10 mouse cellular contexts compared by ENCODE assay signal in the genomic region with DNA sequence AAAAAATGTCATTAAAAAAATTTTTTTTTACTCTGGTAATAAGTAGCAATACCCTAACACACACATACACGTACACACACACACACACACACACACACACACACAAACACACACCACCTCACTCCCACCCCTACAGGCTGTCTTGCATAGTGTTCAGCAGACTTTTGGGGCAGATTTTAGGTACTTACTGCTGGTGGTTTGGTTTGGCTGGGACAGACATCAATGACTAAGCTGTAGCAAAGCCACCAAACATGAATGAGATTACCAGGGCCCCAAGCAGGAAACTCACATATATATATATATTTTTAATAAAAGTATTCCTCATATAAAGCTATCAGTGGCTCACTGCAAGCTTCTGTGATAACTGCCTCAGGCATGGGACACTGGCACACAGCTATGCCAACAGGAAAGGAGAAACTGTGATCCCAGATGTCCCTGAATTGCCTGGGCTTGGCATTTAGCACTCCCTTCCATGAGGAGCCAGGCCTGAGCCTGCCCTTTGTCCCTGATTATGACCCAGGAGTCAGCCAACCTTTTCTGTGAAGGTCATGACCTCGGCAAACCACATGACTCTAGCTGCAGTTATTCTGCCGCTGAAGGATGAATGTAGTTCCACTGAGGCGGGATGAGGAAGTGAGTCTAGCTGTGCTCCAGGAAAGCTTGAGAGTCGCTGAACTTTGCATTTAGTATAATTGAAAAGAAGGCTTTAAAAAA. TPM values are rescaled to one million over a fixed set of nuclear protein-coding genes. Genes with fewer than 3 reads are reported as not detected.
DNase-seq lines count a peak whose midpoint lies in the region; ATAC-seq lines count a peak whose summit lies in the region.
"Had no signal": no experiment of that assay in that cellular context is flagged by ENCODE, and none has a peak within 500 bp of the region (broad histone marks: within the 10 kb centered on the region; RNA-seq: fewer than 3 reads in every experiment).

No protein-coding gene starts in this region.

- 31% methylated on average over 5 of the region's 5 CpGs for WGBS in liver, embryonic 12.5 days (ENCODE audit: insufficient replicate concordance)

- H3K27me3 ChIP-seq in liver, embryonic 12.5 days (replicated peaks): no peaks in the 10 kb centered on the region
- H3K27me3 ChIP-seq: heart, embryonic 15.5 days; liver, embryonic 15.5 days had no signal

- no peak overlapping the region for H3K4me2 ChIP-seq in liver, embryonic 12.5 days
- H3K4me2 ChIP-seq: heart, embryonic 15.5 days; liver, embryonic 15.5 days had no signal

- H3K4me3 ChIP-seq in liver, embryonic 12.5 days: no peak overlapping the region
- H3K4me3 ChIP-seq: heart, embryonic 15.5 days; liver, embryonic 15.5 days had no signal

- DNase-seq in adrenal gland, adult 2 months: peak; percentile 79
- DNase-seq in adrenal gland, postnatal 4 days (ENCODE audit: low spot score in 2 of 2): no peak
- DNase-seq in liver: peak; percentile 9
- DNase-seq in embryo, embryonic 9.5 days (ENCODE audit: extremely low spot score): peak; percentile 64
- no peak for DNase-seq in urinary bladder, postnatal 14 days (ENCODE audit: low spot score)
- DNase-seq in frontal cortex, adult 2 months (ENCODE audit: extremely low spot score in 1 of 2, low spot score in 1 of 2): no peak
- DNase-seq in gastrocnemius, postnatal 10 days: no peak

- no peaks in the 10 kb centered on the region for H3K9me3 ChIP-seq in liver, embryonic 12.5 days (replicated peaks)
- H3K9me3 ChIP-seq: heart, embryonic 15.5 days; liver, embryonic 15.5 days had no signal

- H3K27ac ChIP-seq in liver, embryonic 12.5 days: no peak overlapping the region
- H3K27ac ChIP-seq: heart, embryonic 15.5 days; liver, embryonic 15.5 days had no signal

- H3K36me3 ChIP-seq in liver, embryonic 12.5 days: no peaks in the 10 kb centered on the region
- H3K36me3 ChIP-seq: heart, embryonic 15.5 days; liver, embryonic 15.5 days had no signal

- peaks cover 24% of the 10 kb centered on the region for H3K4me1 ChIP-seq in liver, embryonic 12.5 days

- no peak overlapping the region for H3K9ac ChIP-seq in liver, embryonic 12.5 days
- H3K9ac ChIP-seq: heart, embryonic 15.5 days; liver, embryonic 15.5 days had no signal

- no peak for ATAC-seq in liver, embryonic 12.5 days

RNA-seq across cellular contexts. Expression of gene Chd9, which starts 4.6 kb away (rescaled TPM):
- 10 to 100 TPM; 76.4 to 95.5 TPM for total RNA-seq in adrenal gland, adult 2 months (2021)
- 83.1 and 102 TPM in 2 replicates for polyA plus RNA-seq in adrenal gland, adult 2 months (2012; rRNA removed)
- 10 to 100 TPM; 65.3 to 83.3 TPM for total RNA-seq in adrenal gland, postnatal 4 days (2021)
- polyA plus RNA-seq in liver, embryonic 12.5 days (2016; fragmentation: Nextera tagmentation; extraction: Ambion mirVana): 15.2 and 15.7 TPM in 2 replicates
- polyA plus RNA-seq in frontal cortex, adult 2 months (2012; rRNA removed): 222 and 304 TPM in 2 replicates
- total RNA-seq in gastrocnemius, postnatal 10 days (2021): 10 to 100 TPM; 42.6 to 51.8 TPM

RNA-seq across cellular contexts. Expression of gene Gm19935, which starts 15.5 kb away (rescaled TPM):
- not detected for total RNA-seq in adrenal gland, adult 2 months (2021)
- not detected in 2 replicates for polyA plus RNA-seq in adrenal gland, adult 2 months (2012; rRNA removed)
- total RNA-seq in adrenal gland, postnatal 4 days (2021): not detected
- not detected in 2 replicates for polyA plus RNA-seq in liver, embryonic 12.5 days (2016; fragmentation: Nextera tagmentation; extraction: Ambion mirVana)
- polyA plus RNA-seq in frontal cortex, adult 2 months (2012; rRNA removed): 3.7 and 4.4 TPM in 2 replicates
- total RNA-seq in gastrocnemius, postnatal 10 days (2021): not detected
- polyA plus RNA-seq: heart, embryonic 15.5 days; liver, embryonic 15.5 days had no signal

Comparison
In these comparisons a context has a peak if more than half of its experiments do, and no peak if none do; other contexts are left out.
1. DNase-seq: peak in adrenal gland, adult 2 months (single experiment), liver (single experiment) and embryo, embryonic 9.5 days (single experiment); none in adrenal gland, postnatal 4 days (0 of 2), urinary bladder, postnatal 14 days (single experiment), frontal cortex, adult 2 months (0 of 2) and gastrocnemius, postnatal 10 days (single experiment).